In the genomic region with DNA sequence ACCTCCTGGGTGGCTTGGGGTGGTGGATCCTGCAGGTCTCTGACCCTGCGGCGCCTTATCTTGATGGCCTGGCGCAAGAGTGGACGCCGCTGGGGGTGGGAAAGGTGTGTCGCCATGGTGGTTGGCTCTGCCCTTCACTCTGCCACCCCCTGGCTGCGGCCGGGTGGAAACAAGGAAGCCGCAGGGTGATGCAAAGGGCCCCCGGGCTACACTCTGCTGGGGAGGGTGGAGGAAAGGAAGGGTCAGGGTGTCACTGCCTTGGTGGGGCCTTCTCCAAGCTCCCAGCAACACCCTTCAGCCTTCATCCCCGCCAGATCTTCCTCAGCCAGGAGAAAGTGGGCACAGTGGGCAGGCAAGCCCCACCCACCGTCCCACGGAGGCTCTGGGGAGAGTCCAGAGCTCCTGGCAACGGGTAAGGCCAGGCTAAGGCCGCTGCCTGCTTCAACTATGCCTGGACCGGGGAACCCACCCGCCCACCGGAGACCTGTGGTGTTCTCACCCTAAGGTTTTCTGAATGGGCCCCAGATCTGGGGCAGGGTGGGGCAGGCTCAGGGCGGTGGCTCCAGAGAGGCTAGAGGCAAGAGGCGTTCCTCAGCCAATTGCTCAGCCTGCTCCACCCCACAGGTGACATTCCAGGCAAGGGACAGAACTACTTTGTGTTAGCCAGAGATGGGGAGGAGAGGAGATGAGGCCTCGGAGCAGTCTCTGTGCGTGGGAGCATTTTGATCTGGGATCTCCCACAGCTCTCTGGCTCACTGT, we compare ENCODE assay signal across 8 mouse cellular contexts. TPM values are rescaled to one million over a fixed set of nuclear protein-coding genes. Genes with fewer than 3 reads are reported as not detected.
DNase-seq lines count a peak whose midpoint lies in the region; ATAC-seq lines count a peak whose summit lies in the region.

A gene (minus strand): TSS at position 516 of the 759 bp plus-strand sequence.

- H3K9ac ChIP-seq in heart, embryonic 16.5 days (ENCODE audit: low read length) = peak within 1 kb of the TSS; percentile 62
- peak within 1 kb of the TSS; percentile 83 for H3K9ac ChIP-seq in liver, embryonic 16.5 days (ENCODE audit: low read depth, low read length)
- peak within 1 kb of the TSS; percentile 57 for H3K9ac ChIP-seq in neural tube, embryonic 12.5 days

- peak within 1 kb of the TSS; percentile 47 for H3K4me2 ChIP-seq in heart, embryonic 16.5 days (ENCODE audit: low read depth, low read length)
- peak within 1 kb of the TSS; percentile 93 for H3K4me2 ChIP-seq in liver, embryonic 16.5 days (ENCODE audit: low read depth, low read length)
- H3K4me2 ChIP-seq in neural tube, embryonic 12.5 days (replicated peaks) = peak within 1 kb of the TSS; percentile 61

- no peaks in the 10 kb centered on the region for H3K27me3 ChIP-seq in heart, embryonic 10.5 days (ENCODE audit: insufficient read depth, poor library complexity, severe bottlenecking)
- H3K27me3 ChIP-seq in heart, embryonic 16.5 days (ENCODE audit: control insufficient read depth, insufficient read depth, low read length) = no peaks in the 10 kb centered on the region
- no peaks in the 10 kb centered on the region for H3K27me3 ChIP-seq in liver, embryonic 16.5 days (ENCODE audit: control insufficient read depth, insufficient read depth, low read depth, low read length)
- H3K27me3 ChIP-seq in neural tube, embryonic 12.5 days (replicated peaks) = no peaks in the 10 kb centered on the region

- ATAC-seq in heart, embryonic 16.5 days (replicated peaks; ENCODE audit: extremely low read depth, insufficient read depth, low FRiP score) = peak; percentile 30; the same call in 1 of the 2 replicates
- peak; percentile 84 for ATAC-seq in liver, embryonic 16.5 days (ENCODE audit: low read depth)
- ATAC-seq in neural tube, embryonic 12.5 days (ENCODE audit: low FRiP score, low read depth) = 0 out of 2 replicates have a peak, but pooled peaks have one; percentile 38

- DNase-seq in heart, embryonic 10.5 days (ENCODE audit: low spot score) = peak; percentile 92
- DNase-seq in heart, postnatal 25 days (ENCODE audit: low spot score) = no peak
- peak; percentile 82 for DNase-seq in c-Kit-positive CD71-positive TER-119-positive erythroid progenitor cells, embryonic 14.5 days (ENCODE audit: low spot score)
- no peak for DNase-seq in layer of hippocampus, adult 8-10 months (ENCODE audit: low spot score in 2 of 2)
- DNase-seq in embryo, embryonic 10.5 days (ENCODE audit: low spot score) = no peak

- peaks cover 71% of the 10 kb centered on the region for H3K4me1 ChIP-seq in heart, embryonic 10.5 days
- peaks cover 11% of the 10 kb centered on the region for H3K4me1 ChIP-seq in heart, embryonic 16.5 days (ENCODE audit: control insufficient read depth, insufficient read depth, low read length)
- peaks cover 55% of the 10 kb centered on the region for H3K4me1 ChIP-seq in liver, embryonic 16.5 days (ENCODE audit: control insufficient read depth, low read depth, low read length)
- H3K4me1 ChIP-seq in neural tube, embryonic 12.5 days = peaks cover 20% of the 10 kb centered on the region

- no peaks in the 10 kb centered on the region for H3K9me3 ChIP-seq in heart, embryonic 10.5 days
- no peaks in the 10 kb centered on the region for H3K9me3 ChIP-seq in heart, embryonic 16.5 days (replicated peaks; ENCODE audit: control insufficient read depth, low read length)
- no peaks in the 10 kb centered on the region for H3K9me3 ChIP-seq in liver, embryonic 16.5 days (replicated peaks; ENCODE audit: control insufficient read depth, low read length)
- no peaks in the 10 kb centered on the region for H3K9me3 ChIP-seq in neural tube, embryonic 12.5 days

- peak within 1 kb of the TSS; percentile 86 for H3K27ac ChIP-seq in heart, embryonic 10.5 days
- peak within 1 kb of the TSS; percentile 67 for H3K27ac ChIP-seq in heart, embryonic 16.5 days (ENCODE audit: low read length)
- H3K27ac ChIP-seq in liver, embryonic 16.5 days (ENCODE audit: low read length) = peak within 1 kb of the TSS; percentile 97
- peak within 1 kb of the TSS; percentile 50; the same call in 1 of the 2 replicates for H3K27ac ChIP-seq in neural tube, embryonic 12.5 days

- peak within 1 kb of the TSS; percentile 53 for H3K4me3 ChIP-seq in heart, embryonic 10.5 days
- H3K4me3 ChIP-seq in heart, embryonic 16.5 days (ENCODE audit: low read length) = peak within 1 kb of the TSS; percentile 36
- peak within 1 kb of the TSS; percentile 68 for H3K4me3 ChIP-seq in liver, embryonic 16.5 days (ENCODE audit: low read depth, low read length)
- peak within 1 kb of the TSS; percentile 26; the same call in 1 of the 2 replicates for H3K4me3 ChIP-seq in neural tube, embryonic 12.5 days

- intact Hi-C loops in heart, postnatal 25 days (cut with DNase I) = loop anchor here (5.0 kb wide), 1 partner anchor 45 kb away; a partner anchor contains a TSS

- 68% methylated on average over 22 of the region's 22 CpGs for WGBS in heart, embryonic 10.5 days
- WGBS in heart, embryonic 16.5 days = 55% methylated on average over 22 of the region's 22 CpGs
- 7% methylated on average over 22 of the region's 22 CpGs for WGBS in liver, embryonic 16.5 days (ENCODE audit: insufficient replicate concordance)
- 61% methylated on average over 22 of the region's 22 CpGs for WGBS in neural tube, embryonic 12.5 days

- peaks cover 41% of the 10 kb centered on the region for H3K36me3 ChIP-seq in heart, embryonic 10.5 days
- peaks cover 34% of the 10 kb centered on the region for H3K36me3 ChIP-seq in heart, embryonic 16.5 days (ENCODE audit: control insufficient read depth, insufficient read depth)
- peaks cover 37% of the 10 kb centered on the region for H3K36me3 ChIP-seq in liver, embryonic 16.5 days (ENCODE audit: control insufficient read depth, insufficient read depth)
- peaks cover 38% of the 10 kb centered on the region for H3K36me3 ChIP-seq in neural tube, embryonic 12.5 days

RNA-seq across cellular contexts. Expression of the gene that starts here (rescaled TPM):
- 6.1 and 7.2 TPM in 2 replicates for polyA plus RNA-seq in heart, embryonic 10.5 days (2016; fragmentation: Nextera tagmentation; extraction: Ambion mirVana)
- 1 to 10 TPM in 1 of 2 experiments, under 1 TPM in 1; 0.75 to 1.0 TPM for total RNA-seq in heart, postnatal 25 days (2021)
- polyA plus RNA-seq in heart, embryonic 16.5 days (2015; fragmentation: Nextera tagmentation; extraction: Ambion mirVana) = 3.2 and 5.9 TPM in 2 replicates
- 17.8 and 20.4 TPM in 2 replicates for polyA plus RNA-seq in liver, embryonic 16.5 days (2015; fragmentation: Nextera tagmentation; extraction: Ambion mirVana)
- 1.3 and 1.7 TPM in 2 replicates for polyA plus RNA-seq in neural tube, embryonic 12.5 days (2016; fragmentation: Nextera tagmentation; extraction: Ambion mirVana)
- 1 to 10 TPM; 1.5 to 3.6 (median 2.3) TPM for total RNA-seq in layer of hippocampus, adult 8-10 months (2022)

Comparison
In these comparisons a context has a peak if more than half of its experiments do, and no peak if none do; other contexts are left out.
1. DNase-seq: peak in heart, embryonic 10.5 days (single experiment) and c-Kit-positive CD71-positive TER-119-positive erythroid progenitor cells, embryonic 14.5 days (single experiment); none in heart, postnatal 25 days (single experiment), layer of hippocampus, adult 8-10 months (0 of 2) and embryo, embryonic 10.5 days (single experiment).
2. ATAC-seq: peak in every context shown above with its lines; median percentile 84 in liver, embryonic 16.5 days; 38 in neural tube, embryonic 12.5 days; 30 in heart, embryonic 16.5 days.
3. Peak in every context shown above with its lines, with median percentiles within 50 percentile points of each other: H3K27ac ChIP-seq, H3K4me3 ChIP-seq, H3K4me2 ChIP-seq and H3K9ac ChIP-seq.